Mouse (Mus musculus) MEL (cell line): ENCODE measurements at regions not wholly inside any gene's neighbourhood (a gene's known extent, or its start where the extent isn't known, plus 50 kb on each side); places are given as distances from the start of the nearest gene placed in this dataset.

Source experiments
- CHD1 ChIP-seq: IDR thresholded peaks from 2 replicates; pipeline ENCODE4 v1.6.1; 2012; ENCODE audit warnings: low read depth, mild to moderate bottlenecking, inconsistent platforms, low read length, improper control_type of control experiment
- CTCF ChIP-seq, 3 experiments: IDR thresholded peaks in 2 of 3; conservative IDR thresholded peaks in 1 of 3; 2 replicates each; pipeline ENCODE4 v1.5.1; 2011 to 2012; ENCODE audit warnings: low read length in 3 of 3, low read depth in 2 of 3, mild to moderate bottlenecking in 2 of 3, improper control_type of control experiment in 1 of 3, inconsistent platforms in 1 of 3, mixed read lengths in 1 of 3, moderate library complexity in 1 of 3; ENCODE audit not compliant: control insufficient read depth in 1 of 3, insufficient read depth in 1 of 3, poor library complexity in 1 of 3, severe bottlenecking in 1 of 3
- MAX ChIP-seq: IDR thresholded peaks from 2 replicates; pipeline ENCODE4 v1.6.1; 2011; ENCODE audit warnings: low read length, improper control_type of control experiment
- POLR2AphosphoS2 ChIP-seq: IDR thresholded peaks from 2 replicates; pipeline ENCODE4 v1.6.1; 2011; ENCODE audit warnings: low read length, improper control_type of control experiment
- SMC3 ChIP-seq: IDR thresholded peaks from 2 replicates; pipeline ENCODE4 v1.6.1; 2011; ENCODE audit warnings: low read depth, low read length, improper control_type of control experiment
- TBP ChIP-seq: IDR thresholded peaks from 2 replicates; pipeline ENCODE4 v1.8.0; 2011; ENCODE audit warnings: low read depth, low read length, improper control_type of control experiment

- TF ChIP-seq CTCF (IDR thresholded peaks at IDR 0.05 in 2 of 3, conservative IDR thresholded peaks at IDR 0.05 in 1 of 3; ENCODE audit: control insufficient read depth in 1 of 3, insufficient read depth in 1 of 3, low read depth in 2 of 3, low read length in 3 of 3, poor library complexity in 1 of 3, severe bottlenecking in 1 of 3) (no peak), CHD1 (no peak), POLR2AphosphoS2 (no peak), TBP (no peak), SMC3 (no peak), MAX (no peak)
Measured at GRCm38 (mm10) chr5:102399006-102399405, 82.2 kb upstream of the Arhgap24 start.
